Mouse (Mus musculus) intestine, embryonic 15.5 days (tissue): ENCODE measurements around the gene Susd4. TPM values are rescaled to one million over a fixed set of nuclear protein-coding genes. Genes with fewer than 3 reads are reported as not detected.

ENCODE experiments used
- ATAC-seq: fragments of 200-750 bp; cut with Nextera tagmentation; 2 replicates; pipeline ENCODE4 v1.8.0; 2017; ENCODE audit warnings: moderate TSS enrichment, moderate library complexity
- H3K27ac ChIP-seq: fragments of 300-500 bp; sonication (generic); 2 replicates; pipeline ENCODE4 v1.5.1; 2015; ENCODE audit warnings: mild to moderate bottlenecking, inconsistent platforms
- H3K27me3 ChIP-seq: fragments of 300-500 bp; sonication (generic); replicated peaks from 2 replicates; pipeline ENCODE4 v1.6.1; 2015; ENCODE audit warnings: inconsistent platforms
- H3K36me3 ChIP-seq: fragments of 300-500 bp; sonication (generic); 2 replicates; pipeline ENCODE4 v1.6.1; 2015; ENCODE audit warnings: inconsistent platforms
- H3K4me1 ChIP-seq: fragments of 300-500 bp; sonication (generic); replicated peaks from 2 replicates; pipeline ENCODE4 v1.6.1; 2015; ENCODE audit warnings: inconsistent platforms
- H3K4me2 ChIP-seq: fragments of 300-500 bp; sonication (generic); replicated peaks from 2 replicates; pipeline ENCODE4 v1.6.1; 2015; ENCODE audit warnings: mild to moderate bottlenecking, inconsistent platforms
- H3K4me3 ChIP-seq: fragments of 300-500 bp; sonication (generic); replicated peaks from 2 replicates; pipeline ENCODE4 v1.5.1; 2015; ENCODE audit warnings: inconsistent platforms
- H3K9ac ChIP-seq: fragments of 300-500 bp; sonication (generic); 2 replicates; pipeline ENCODE4 v1.6.1; 2015; ENCODE audit warnings: inconsistent platforms
- H3K9me3 ChIP-seq: fragments of 300-500 bp; sonication (generic); 2 replicates; pipeline ENCODE4 v1.6.1; 2016; ENCODE audit warnings: inconsistent platforms
- WGBS: fragments of 180-500 bp; shearing (Covaris S2); methylation state at CpG from one replicate; pipeline ENCODE4 v1.1.7; 2015; 5-methylcytosine and 5-hydroxymethylcytosine counted together
- polyA plus RNA-seq: library from polyadenylated mRNA; unstranded; fragments of >200 nt; fragmentation: Nextera tagmentation; extraction: Ambion mirVana; gene quantifications from 2 replicates; pipeline ENCODE4 v1.2.1, GENCODE M21; 2015

The Susd4 gene
- polyA plus RNA-seq, 1 experiment from 2014 or later, result 15.5 TPM

- Histone ChIP-seq H3K4me1 (peaks cover 18% of the 10 kb centered on the region), H3K9me3 (no peaks in the 10 kb centered on the region), H3K9ac (no peak overlapping the region), H3K27ac (peak overlapping the region; percentile 71), H3K4me2 (peak overlapping the region; percentile 27), H3K27me3 (no peaks in the 10 kb centered on the region), H3K36me3 (no peaks in the 10 kb centered on the region), H3K4me3 (no peak overlapping the region)
- peak; percentile 96 for ATAC-seq
- 13% methylated on average over 14 of the region's 14 CpGs for WGBS
Measured at GRCm38 (mm10) chr1:182908050-182909036, 144.7 kb downstream of the Susd4 start.

- Histone ChIP-seq H3K27ac (peak overlapping the region; percentile 71; the same call in 1 of the 2 replicates), H3K36me3 (no peaks in the 10 kb centered on the region), H3K9me3 (no peaks in the 10 kb centered on the region), H3K27me3 (no peaks in the 10 kb centered on the region), H3K9ac (no peak overlapping the region), H3K4me2 (no peak overlapping the region), H3K4me3 (no peak overlapping the region), H3K4me1 (peaks cover 18% of the 10 kb centered on the region)
- ATAC-seq, result no peak; the same call in 1 of the 2 replicates
- WGBS, result 54% methylated on average over 3 of the region's 3 CpGs
Measured at GRCm38 (mm10) chr1:182909066-182909465, 145.4 kb downstream of the Susd4 start.

- no peaks in the 10 kb centered on the region for H3K27me3 ChIP-seq
- H3K27ac ChIP-seq, result no peak overlapping the region
- no peak overlapping the region for H3K9ac ChIP-seq
- no peak overlapping the region for H3K4me3 ChIP-seq
- ATAC-seq, result no peak
- no peaks in the 10 kb centered on the region for H3K9me3 ChIP-seq
- H3K4me2 ChIP-seq, result no peak overlapping the region
- H3K36me3 ChIP-seq, result no peaks in the 10 kb centered on the region
- peaks cover 18% of the 10 kb centered on the region for H3K4me1 ChIP-seq
- 76% methylated on average over 5 of the region's 5 CpGs for WGBS
Measured at GRCm38 (mm10) chr1:182909596-182909995, 145.9 kb downstream of the Susd4 start.

GRCm38 (mm10) chr1:182912591-182912990, 148.9 kb downstream of the Susd4 start:
- ATAC-seq, result no peak
- no peak overlapping the region for H3K9ac ChIP-seq
- H3K27ac ChIP-seq, result no peak overlapping the region
- H3K27me3 ChIP-seq, result no peaks in the 10 kb centered on the region
- no peaks in the 10 kb centered on the region for H3K9me3 ChIP-seq
- WGBS, result 79% methylated on average over 2 of the region's 2 CpGs
- peaks cover 15% of the 10 kb centered on the region for H3K4me1 ChIP-seq
- no peaks in the 10 kb centered on the region for H3K36me3 ChIP-seq
- H3K4me2 ChIP-seq, result no peak overlapping the region
- H3K4me3 ChIP-seq, result no peak overlapping the region

- Histone ChIP-seq H3K4me3 (no peak overlapping the region), H3K9me3 (no peaks in the 10 kb centered on the region), H3K4me2 (no peak overlapping the region), H3K9ac (no peak overlapping the region), H3K4me1 (no peaks in the 10 kb centered on the region; the same call in 1 of the 2 replicates), H3K27me3 (no peaks in the 10 kb centered on the region), H3K27ac (peak overlapping the region; percentile 54), H3K36me3 (no peaks in the 10 kb centered on the region)
- WGBS, result 63% methylated on average over 4 of the region's 4 CpGs
- ATAC-seq, result peak; percentile 96
Measured at GRCm38 (mm10) chr1:182914121-182914908, 150.7 kb downstream of the Susd4 start.

GRCm38 (mm10) chr1:182916166-182916565, 152.5 kb downstream of the Susd4 start:
- ATAC-seq, result no peak
- Histone ChIP-seq H3K4me3 (no peak overlapping the region), H3K9me3 (no peaks in the 10 kb centered on the region), H3K27ac (no peak overlapping the region), H3K9ac (no peak overlapping the region), H3K36me3 (no peaks in the 10 kb centered on the region), H3K4me2 (no peak overlapping the region), H3K4me1 (no peaks in the 10 kb centered on the region), H3K27me3 (no peaks in the 10 kb centered on the region)
- 95% methylated on average over 5 of the region's 5 CpGs for WGBS

GRCm38 (mm10) chr1:182918718-182919346, 155.2 kb downstream of the Susd4 start:
- H3K36me3 ChIP-seq, result no peaks in the 10 kb centered on the region
- no peak overlapping the region for H3K27ac ChIP-seq
- H3K4me1 ChIP-seq, result no peaks in the 10 kb centered on the region
- 53% methylated on average over 8 of the region's 8 CpGs for WGBS
- no peaks in the 10 kb centered on the region for H3K27me3 ChIP-seq
- no peak overlapping the region for H3K4me2 ChIP-seq
- H3K9me3 ChIP-seq, result no peaks in the 10 kb centered on the region
- H3K9ac ChIP-seq, result no peak overlapping the region
- no peak for ATAC-seq
- no peak overlapping the region for H3K4me3 ChIP-seq

- no peak overlapping the region for H3K4me3 ChIP-seq
- ATAC-seq, result no peak
- H3K9ac ChIP-seq, result no peak overlapping the region
- WGBS, result 79% methylated on average over 4 of the region's 4 CpGs
- H3K27ac ChIP-seq, result no peak overlapping the region
- no peaks in the 10 kb centered on the region for H3K9me3 ChIP-seq
- no peaks in the 10 kb centered on the region for H3K4me1 ChIP-seq
- no peak overlapping the region for H3K4me2 ChIP-seq
- no peaks in the 10 kb centered on the region for H3K36me3 ChIP-seq
- no peaks in the 10 kb centered on the region for H3K27me3 ChIP-seq
Measured at GRCm38 (mm10) chr1:182922824-182923223, 159.2 kb downstream of the Susd4 start.

- Histone ChIP-seq H3K4me3 (no peak overlapping the region), H3K4me2 (no peak overlapping the region), H3K27ac (no peak overlapping the region), H3K4me1 (no peaks in the 10 kb centered on the region), H3K27me3 (no peaks in the 10 kb centered on the region), H3K36me3 (no peaks in the 10 kb centered on the region), H3K9ac (no peak overlapping the region), H3K9me3 (no peaks in the 10 kb centered on the region)
- no peak for ATAC-seq
- WGBS, result 75% methylated on average over 6 of the region's 6 CpGs
Measured at GRCm38 (mm10) chr1:182926465-182926864, 162.8 kb downstream of the Susd4 start.

GRCm38 (mm10) chr1:182927878-182928851, 164.5 kb downstream of the Susd4 start:
- Histone ChIP-seq H3K4me3 (no peak overlapping the region), H3K4me1 (no peaks in the 10 kb centered on the region), H3K9ac (no peak overlapping the region), H3K27ac (no peak overlapping the region), H3K9me3 (no peaks in the 10 kb centered on the region), H3K27me3 (no peaks in the 10 kb centered on the region), H3K4me2 (no peak overlapping the region), H3K36me3 (no peaks in the 10 kb centered on the region)
- no peak for ATAC-seq
- WGBS, result 66% methylated on average over 19 of the region's 19 CpGs

- no peak for ATAC-seq
- Histone ChIP-seq H3K27ac (no peak overlapping the region), H3K36me3 (no peaks in the 10 kb centered on the region), H3K4me3 (no peak overlapping the region), H3K9me3 (no peaks in the 10 kb centered on the region), H3K27me3 (no peaks in the 10 kb centered on the region), H3K4me1 (no peaks in the 10 kb centered on the region), H3K9ac (no peak overlapping the region), H3K4me2 (no peak overlapping the region)
- 45% methylated on average over 6 of the region's 6 CpGs for WGBS
Measured at GRCm38 (mm10) chr1:182935469-182935868, 171.8 kb downstream of the Susd4 start.
